Mouse (Mus musculus): ENCODE data around the gene Mybpc2.

Mybpc2 gene

DNA sequence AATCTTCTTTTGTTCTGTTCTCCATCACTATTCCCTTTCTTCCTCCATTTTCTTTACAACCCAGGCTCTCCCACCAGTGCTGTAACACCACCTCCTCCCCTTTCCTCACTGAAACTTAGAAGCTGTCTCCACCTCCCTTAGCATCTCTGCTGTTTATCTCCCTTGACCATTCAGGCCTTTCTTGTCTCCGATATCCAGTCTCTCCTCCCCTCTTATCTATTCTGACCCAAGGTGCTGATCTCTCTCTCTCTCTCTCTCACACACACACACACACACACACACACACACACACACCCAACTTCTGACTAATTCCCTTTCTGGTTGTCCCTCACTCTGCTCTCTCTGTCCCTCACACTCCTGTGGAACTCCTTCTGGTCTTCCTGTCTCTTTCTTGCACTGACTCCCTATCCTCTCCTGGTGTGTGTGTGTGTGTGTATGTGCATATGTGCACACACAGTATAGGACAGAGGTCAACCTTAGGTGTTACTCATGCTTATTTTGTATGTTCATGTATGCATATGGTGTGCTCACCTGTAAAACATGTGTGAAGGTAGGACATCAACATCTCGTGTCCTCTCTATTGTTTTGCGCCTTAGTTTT lies 41.5 kb downstream of the Mybpc2 start:
- DNase-seq, result no peak

DNA sequence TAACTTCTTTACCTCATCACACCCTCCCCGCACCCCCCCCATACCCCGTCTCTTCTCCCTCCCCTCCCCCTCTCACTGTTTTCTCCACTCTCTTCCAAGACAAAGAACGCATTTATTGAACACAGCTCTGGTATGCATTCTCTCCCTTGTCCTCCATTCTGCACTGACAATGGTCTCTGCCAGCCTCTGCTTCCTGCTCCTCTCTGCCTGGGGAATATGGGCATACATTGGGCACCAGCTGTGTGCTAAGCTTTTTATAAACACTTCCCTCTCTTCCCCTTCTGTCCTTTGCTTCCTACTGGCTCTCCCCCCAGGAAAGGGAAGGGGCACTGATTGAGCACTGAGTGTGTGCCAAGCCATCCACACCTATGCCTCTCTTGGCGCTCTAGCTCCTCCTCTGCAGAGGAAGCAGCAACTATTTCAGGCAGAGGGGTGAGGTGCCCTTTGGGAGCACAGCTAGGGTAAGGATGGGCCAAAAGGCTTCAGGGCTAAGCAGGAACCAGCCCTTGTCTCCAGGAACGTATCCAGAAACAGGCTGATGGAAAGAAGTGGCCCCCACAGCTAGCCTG lies 49.3 kb downstream of the Mybpc2 start:
- DNase-seq, result no peak

DNA sequence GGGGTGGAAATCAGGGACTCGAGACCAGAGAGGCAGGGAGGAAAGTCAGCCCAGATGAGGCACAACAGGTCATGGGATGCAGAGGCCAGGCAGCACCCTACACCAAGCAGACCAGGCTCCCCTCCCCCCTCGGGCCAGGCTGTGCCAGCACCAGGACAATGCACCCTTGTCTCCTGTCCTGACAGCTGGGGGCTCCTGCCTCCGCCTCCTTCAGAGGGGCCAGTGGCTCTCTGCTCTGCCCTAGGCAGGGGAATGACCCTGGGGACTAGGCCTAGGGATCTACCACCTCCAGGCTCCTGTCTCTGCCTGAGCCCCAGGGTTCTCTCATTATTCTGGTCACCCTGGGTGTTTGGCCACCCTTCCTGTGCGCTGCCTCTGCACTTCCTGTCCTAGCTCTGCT lies 50.0 kb downstream of the Mybpc2 start:
- DNase-seq, result no peak

DNA sequence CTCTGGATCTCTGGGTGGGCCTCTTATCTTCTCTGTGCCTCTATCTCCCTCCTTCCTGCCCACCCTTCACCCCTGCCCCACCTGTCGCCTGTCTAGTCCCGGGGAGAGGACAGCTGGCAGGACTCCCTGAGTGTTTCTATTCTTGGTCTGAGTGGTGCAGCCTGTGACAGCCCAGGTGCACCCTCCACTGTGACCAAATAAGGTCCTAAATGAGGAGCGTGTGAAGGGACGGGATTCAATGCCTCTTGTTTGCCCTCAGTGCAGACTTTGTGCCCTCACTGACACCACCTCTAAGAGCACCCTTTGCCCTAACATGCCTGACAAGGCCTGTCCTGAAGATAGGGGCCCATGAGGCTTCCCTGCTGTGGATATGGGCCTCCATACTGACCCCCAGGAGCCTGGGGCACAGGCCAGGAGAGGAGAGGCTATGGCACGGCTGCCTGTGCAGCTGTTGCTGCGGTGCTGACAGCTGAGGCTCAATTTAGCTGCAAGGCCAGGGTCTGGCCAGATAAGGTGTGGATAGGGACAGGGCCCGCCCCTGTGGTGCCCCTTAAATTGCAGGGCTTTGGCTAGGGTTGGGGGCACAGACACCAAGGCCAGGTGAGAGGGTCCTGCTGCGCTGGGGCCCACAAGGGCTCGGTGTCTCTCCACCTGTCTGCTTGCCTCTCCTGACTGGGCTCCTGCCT lies 51.4 kb downstream of the Mybpc2 start:
- no peak for DNase-seq

DNA sequence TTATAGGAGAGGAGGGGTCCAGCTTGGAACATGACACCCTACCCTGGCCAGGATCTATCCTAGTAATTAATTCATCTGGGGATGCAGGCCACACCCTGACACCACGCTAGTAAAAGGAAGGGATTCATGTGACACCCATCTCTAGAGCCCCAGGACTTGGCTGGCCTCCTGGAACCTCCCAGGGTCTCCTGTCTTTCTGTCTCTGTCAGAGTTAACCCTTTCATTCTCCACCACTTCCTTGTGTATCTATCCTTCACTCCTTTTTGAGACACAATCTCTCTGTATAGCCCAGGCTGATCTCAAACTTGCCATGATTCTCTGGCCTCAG lies 51.9 kb downstream of the Mybpc2 start:
- DNase-seq, result no peak

DNA sequence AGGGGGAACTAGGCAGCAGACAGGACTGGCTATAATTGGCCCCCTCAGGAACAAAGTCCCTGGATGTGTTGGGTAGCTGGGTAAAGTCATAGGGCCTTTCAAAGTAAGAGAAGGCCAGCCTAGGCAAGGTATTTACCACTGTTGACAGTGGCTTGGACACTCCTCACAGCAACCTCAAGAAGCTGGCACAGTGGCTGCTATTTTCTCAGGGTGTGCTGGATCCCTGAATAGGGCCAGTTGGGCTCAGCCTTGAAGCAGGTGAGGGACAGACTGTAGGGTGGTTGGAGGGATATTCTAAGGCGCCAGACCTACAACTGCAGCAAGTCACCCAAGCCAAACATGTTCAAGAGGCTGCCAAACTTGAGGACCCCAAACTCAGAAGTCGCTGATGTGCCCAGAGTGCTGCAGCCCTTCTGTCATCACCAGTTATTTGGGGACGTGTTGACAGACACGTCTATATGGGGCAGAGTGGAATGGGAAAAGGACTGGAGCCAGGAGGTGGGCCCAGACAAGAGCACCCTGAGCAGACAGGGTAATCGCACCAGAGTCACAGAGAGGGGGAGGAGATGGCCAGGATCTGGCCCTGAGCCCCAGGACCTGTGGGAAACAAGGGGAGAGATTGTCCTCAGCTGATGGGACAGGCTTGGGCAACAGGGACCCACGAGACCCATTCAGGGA lies 52.4 kb downstream of the Mybpc2 start:
- no peak for DNase-seq

DNA sequence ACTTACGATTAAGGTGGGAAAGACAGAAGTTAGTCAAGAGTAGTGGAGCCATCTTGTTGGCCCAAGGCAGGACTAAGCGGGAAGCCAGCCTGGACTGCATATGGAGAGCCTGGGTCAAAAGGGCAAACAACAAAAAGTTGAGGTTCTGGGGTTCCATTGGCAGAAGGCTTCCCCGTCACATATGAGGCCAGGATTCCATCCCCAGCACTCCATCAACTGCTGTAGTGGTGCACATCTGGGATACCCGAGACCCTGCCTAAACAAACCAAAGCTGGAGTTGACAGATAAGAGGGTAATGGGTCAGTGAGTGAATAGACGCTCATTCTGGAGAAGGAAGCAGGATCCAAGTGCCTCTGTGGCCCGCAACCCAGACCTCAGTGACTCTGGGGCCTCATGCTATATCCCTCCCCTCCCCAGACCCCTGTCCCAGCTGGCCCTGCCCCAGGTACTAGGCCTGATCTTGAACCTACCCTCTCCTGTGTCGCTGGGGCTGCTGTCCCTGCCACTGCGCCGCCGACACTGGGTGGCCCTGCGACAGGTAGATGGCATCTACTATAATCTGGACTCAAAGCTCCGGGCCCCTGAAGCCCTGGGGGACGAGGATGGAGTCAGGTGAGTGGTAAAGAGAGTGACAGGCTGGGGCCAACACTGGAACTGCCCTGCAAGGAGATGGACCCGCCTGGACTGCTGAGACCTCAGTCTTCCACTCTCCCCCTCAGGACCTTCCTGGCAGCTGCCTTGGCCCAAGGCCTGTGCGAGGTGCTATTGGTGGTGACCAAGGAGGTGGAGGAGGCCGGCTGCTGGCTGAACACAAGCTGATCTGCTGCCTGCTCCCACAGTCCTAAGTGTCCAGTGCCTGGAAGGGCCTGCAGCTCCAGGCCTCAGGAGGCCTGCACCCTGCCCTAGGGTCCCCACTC lies 53.5 kb downstream of the Mybpc2 start:
- no peak for DNase-seq

DNA sequence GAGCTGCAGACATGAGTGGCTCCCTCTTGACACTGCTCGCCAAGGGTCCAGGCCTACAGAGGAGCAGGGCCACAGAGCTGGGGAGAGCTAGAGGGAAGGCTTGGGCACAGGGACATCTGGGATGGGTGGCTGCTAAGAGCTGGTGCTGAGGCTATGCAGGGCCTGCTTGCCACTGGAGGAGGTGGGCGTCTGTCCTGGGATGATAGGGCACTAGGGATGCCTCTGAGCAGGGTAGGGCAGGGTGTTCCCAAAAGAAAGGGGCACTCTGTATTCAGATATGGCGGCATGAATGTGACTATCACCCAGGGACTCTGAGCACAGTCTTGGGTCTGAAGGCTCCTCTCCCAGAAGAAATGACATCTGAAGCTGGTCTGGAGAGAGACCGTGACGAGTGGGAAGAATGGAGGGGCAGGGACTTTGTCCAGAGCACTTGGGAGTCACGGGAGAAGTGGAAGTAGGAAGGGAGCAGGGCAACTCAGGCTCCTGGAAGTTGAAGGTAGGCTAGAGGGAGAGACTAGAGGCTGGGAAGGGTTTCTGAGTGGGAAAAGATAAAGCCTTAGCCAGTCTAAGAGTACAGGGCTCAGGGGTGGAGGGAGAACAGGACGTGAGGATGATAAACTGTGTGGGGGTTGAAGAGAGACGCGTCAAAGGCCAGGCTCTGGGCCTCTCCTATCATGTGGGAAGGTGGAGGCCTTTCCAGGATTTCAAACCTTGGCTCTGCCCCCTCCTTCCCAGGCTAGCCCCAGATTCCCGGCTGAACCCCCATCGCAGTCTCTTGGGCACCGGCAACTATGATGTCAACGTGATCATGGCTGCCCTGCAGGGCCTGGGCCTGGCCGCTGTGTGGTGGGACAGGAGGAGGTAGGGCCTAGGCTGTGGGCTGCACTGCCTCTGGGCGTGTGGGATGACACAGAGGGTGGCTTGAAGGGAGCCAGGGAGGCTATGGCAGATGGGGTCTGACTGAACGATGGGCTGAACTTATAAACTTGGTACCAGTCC lies 54.5 kb downstream of the Mybpc2 start:
- DNase-seq, result no peak

DNA sequence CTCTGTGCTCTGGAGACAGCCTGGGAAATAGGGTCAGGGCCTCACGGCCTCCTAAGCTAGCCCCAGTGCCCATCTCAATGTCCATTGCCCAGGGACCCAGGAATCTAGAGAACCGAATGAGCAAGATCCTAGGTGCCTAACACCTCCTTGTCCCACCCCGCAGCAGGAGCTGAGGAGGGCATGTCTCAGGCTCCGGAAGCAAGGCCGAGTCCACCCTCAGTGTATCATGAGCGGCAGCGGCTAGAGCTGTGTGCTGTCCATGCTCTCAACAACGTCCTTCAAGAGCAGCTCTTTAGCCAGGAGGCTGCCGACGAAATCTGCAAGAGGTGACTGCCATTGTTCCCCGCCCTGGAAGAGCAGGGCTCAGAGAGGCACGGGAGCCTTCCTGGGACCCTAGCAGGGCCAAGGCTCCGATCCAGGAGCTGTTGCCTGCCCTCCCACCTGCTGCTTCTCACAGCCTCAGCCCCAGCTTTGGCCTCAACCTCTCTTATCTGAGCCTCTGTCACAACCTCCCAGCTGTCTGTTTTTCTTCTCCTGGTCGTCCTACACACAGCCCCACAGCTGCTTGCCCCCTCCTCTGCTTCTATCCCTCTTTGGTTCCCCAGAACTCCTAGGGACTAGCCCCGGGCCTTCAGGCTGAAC lies 55.7 kb downstream of the Mybpc2 start:
- no peak for DNase-seq

DNA sequence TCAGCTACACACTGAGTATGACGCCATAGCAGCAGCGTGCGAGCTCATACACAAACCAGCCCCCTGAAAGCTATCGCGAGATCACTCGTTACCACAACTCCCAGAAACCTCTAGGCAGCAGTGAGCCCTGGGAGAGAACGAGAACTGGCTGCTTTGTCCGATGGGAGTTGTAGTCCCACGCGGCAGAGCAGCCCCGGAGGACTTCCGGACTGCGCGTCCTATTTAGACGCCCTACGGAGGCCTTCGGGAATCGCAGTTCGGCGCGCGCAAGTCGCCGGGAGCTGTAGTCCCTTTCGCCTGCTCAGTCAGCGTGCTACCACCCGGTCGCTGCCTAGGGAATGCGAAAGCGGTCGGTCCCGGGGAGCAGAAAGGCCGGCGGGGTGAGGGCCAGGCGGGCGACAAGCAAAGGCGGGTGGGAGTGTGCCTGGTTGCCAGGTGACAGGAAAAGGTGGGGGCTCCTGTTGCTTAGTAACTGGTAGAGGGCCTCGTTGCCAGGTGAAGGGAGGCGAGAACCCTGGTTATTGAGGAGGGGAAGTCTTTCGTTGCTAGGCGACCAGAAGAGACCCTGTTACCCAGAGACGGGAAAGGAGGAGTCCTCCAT lies 56.5 kb downstream of the Mybpc2 start, which contains the start of gene Josd2:
Josd2 (plus strand) TSS at position 170 of the 601 bp plus-strand sequence.
- DNase-seq, result peak; percentile 88

DNA sequence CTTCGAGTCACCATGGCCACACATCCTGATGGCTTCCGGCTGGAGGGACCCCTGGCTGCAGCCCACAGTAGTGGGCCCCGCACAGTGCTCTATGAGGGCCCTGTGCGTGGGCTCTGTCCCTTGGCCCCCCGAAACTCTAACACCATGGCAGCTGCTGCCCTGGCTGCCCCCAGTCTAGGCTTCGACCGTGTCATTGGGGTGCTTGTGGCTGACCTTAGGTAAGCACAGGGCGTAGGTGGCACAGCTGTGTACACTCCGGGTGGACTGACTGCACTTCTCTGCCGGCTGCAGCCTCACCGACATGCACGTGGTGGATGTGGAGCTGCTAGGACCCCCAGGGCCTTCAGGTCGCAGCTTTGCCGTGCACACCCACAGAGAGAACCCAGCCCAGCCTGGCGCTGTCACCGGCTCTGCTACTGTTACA lies 57.6 kb downstream of the Mybpc2 start:
- DNase-seq, result no peak

DNA sequence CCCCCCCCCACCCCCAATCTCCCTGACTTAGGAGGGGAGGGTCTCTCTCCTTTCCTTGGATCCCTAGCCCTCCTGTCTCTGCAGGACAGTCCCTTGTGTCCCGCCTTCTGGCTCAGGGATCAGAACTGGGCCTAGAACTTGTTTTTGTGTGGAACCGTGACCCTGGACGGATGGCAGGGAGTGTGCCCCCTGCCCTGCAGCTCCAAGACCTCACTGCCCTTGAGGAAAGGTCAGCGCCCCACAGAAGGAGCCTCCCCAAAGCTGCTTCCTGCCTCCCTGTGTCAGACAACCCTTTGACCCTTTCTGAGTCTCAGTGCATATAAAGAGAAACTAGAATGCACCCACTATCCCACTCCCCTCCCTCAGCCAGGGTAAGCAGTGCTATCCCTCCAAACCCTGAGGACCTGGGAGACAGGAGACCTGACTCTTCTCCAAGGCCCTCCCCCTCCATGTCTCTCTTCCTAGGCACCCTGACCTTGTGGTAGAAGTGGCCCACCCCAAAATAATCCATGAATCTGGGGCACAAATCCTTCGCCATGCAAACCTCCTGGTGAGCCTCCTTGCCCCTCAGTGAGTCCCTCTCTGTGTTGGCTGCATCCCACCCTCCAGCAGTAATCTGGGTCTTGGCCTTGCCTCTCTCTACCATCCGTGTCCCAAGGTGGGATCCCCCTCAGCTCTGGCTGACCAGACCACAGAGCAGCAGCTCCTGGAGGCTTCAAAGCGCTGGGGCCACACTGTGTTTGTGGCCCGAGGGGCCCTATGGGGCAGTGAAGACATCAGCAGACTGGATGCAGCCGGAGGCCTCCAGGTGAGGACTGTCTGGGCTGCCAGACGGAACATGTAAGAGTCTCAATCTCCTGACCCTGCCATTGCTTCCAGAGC lies 58.2 kb downstream of the Mybpc2 start:
- DNase-seq, result no peak

DNA sequence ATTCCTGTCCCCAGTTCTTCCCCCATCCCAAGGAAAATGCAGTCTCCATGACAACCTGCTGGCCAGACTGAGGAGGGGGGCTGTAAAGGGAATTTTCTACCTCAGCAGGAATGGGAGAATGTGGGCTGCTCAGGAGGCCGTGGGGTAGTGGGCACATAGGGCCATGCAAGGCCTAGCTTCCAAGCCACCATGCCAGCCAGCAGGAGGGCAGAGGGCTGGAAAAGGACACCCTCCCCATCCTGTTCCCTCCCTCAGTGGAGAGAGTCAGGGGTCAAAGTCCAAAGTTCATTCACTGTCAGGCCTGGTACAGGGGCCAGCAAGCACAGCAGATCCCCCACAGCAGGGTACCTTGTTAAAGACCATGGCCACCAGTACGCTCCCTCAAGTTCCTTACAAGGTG lies 59.3 kb downstream of the Mybpc2 start, which contains the start of gene Aspdh:
Aspdh (plus strand) TSS at position 281 of the 400 bp plus-strand sequence.
- no peak for DNase-seq

DNA sequence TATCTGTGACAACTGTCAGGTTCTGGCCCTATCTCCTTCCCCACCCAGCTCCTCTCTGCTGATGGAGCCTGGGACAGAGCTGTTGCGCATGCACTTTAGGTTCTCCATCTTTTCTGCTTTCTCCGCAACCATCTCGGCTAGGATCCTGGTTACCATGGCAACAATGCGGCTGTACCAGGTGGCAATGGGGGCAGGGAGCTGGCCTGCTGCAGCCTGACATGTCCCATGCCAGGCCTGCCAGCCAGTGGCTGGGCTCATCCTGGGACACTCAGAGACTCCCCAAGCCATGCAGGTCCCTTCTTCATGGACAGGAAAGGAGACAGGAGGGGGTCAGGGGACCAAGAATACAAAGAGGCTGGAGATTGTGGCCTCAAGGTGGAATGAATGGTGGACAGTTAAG lies 59.9 kb downstream of the Mybpc2 start:
- no peak for DNase-seq

DNA sequence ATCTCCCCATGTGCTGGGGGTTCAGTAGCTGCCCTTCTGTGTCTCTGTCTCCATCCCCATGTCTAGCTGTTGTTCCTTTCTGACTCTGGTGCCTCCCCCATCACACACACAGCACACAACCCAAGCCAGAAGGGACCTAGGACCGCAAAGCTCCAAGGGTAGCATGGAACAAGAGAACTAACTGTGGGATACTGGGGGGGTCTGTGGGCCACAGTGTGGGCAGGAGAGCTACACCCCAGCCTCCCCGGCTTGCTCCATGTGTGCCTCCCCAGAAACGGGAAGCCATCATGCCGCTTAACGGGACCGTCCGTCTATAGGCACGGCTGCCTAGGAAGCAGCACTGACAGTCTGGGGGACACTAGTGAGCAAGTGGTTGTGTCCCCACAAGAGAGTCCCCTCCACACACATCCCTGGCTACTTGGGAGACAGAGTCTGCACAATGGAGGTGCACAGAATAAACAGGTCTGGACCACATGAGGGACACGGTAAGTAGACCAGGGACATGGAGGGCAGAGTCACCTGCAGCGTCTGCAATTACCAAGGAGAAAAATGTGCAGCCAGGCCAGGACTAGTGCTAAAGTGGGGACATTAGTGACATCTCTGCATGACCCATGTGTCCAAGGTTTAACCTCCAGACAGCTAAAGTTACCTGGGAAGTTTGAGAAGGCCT lies 60.8 kb downstream of the Mybpc2 start:
- DNase-seq, result no peak

DNA sequence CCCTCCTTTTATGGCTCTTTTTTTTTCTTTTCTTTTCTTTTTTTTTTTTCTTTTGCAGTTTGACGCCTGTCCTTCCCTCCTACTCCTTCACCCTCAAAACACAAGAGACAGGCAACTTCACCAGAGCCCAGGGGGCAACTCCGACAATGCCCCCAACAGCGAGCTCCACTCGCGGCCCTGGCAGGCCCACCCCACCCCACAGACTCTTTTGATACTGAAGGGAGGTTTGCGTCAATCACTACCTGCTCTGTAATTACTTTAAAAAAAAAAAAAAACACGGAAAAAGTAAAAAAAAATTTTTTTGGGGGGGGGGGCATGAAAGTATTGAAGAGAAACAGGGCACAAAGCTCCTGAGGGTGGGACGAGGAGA lies 61.4 kb downstream of the Mybpc2 start:
- DNase-seq, result no peak

DNA sequence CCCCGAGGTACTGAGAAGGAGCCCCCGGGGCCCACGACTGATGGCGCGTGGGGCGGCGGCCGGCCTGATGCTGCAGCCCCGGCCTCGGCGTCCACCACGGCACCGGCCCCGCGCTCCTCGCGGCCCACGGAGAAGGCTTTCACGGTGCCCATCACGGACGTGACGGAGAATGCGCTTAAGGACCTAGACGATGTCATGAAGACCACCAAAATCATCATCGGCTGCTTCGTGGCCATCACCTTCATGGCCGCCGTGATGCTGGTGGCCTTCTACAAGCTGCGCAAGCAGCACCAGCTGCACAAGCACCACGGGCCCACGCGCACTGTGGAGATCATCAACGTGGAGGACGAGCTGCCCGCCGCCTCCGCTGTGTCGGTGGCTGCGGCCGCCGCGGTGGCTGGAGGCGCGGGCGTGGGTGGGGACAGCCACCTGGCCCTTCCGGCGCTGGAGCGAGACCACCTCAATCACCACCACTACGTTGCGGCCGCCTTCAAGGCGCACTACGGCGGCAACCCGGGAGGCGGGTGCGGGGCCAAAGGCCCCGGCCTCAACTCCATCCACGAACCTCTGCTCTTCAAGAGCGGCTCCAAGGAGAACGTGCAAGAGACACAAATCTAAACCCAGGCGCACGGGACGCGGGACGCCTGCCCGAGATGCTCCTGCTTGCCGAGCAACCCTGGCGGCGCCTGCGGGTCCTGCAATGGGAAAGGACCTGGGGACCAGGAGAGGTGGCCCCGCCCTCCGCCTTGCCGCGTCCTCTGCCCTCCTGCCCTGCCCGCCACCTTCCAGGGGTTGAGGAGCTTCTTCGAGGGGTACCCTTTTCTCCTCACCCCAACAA lies 62.0 kb downstream of the Mybpc2 start:
- peak; percentile 40 for DNase-seq
